Mouse (Mus musculus): ENCODE measurements around the gene Dnajc17. TPM values are rescaled to one million over a fixed set of nuclear protein-coding genes. Genes with fewer than 3 reads are reported as not detected.

Gene Dnajc17
- total RNA-seq, 2 experiments from 2014 or later: 15.9 to 17.7 TPM

DNA sequence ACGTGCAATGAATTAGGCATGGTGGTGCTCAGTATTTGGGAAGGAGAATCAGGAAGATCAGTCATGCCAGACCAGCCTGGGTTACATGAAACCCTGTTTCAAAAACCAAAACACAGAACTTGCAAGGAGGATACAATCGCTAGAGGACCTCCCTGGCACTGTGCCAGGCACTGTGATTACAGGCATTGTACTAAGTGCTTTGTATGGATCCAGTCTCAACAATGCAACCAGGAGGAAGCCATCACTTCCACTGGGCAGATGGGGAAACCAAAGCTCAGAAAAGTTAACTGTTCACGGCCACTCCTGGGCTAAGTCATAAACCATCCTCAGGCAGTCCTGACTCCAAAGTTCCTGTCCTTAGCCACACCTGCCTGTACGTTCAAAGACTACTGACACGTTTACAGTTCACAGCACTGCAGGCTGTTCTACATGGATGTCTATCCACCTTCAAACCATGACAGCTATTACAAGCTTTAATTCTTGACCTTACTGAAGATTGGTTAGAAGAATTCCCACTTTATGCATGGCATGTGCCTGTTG, 5.6 kb downstream of the Dnajc17 start:
- no peak for DNase-seq (ENCODE audit: low spot score in 2 of 2)

DNA sequence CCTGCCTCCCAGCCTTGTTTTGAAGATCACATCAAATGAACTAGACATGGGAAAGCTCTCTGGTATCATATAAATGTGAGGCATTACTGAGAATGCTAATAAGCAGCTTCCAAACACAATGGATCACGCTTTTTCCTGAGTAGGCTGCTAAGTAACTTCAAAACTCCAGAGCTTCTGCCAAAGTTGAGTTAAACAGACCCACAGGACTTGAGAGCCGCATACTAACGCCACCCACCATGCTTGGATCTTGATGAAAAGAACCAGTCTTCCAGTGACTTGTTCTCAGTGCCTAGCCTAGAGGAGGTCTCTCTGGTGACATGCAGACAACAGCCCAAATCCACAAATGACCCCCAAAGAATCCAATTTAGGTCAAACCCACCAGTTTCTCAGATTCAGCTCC, 9.7 kb downstream of the Dnajc17 start:
- no peak for DNase-seq (ENCODE audit: low spot score in 2 of 2)

DNA sequence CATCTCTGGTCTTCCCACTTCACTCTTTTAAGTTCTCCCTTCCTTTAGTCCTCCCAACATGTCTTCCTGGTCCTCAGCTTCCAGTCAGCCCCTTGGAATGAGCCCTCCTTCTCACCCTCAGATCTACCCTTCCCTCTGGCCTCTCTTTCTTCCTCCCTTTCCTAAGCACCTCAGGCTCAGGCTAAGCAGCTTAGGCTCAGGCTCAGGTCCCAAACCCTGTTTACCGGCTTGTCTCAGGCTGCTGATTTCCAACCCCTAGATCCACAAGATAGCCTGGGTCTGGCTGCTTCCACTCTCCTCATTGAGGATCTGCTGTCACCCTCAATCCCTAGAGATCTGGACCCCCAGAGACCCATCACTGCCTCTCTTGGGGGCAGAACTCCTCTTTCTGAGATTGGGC, 10.5 kb downstream of the Dnajc17 start:
- DNase-seq (ENCODE audit: low spot score in 2 of 2): no peak

DNA sequence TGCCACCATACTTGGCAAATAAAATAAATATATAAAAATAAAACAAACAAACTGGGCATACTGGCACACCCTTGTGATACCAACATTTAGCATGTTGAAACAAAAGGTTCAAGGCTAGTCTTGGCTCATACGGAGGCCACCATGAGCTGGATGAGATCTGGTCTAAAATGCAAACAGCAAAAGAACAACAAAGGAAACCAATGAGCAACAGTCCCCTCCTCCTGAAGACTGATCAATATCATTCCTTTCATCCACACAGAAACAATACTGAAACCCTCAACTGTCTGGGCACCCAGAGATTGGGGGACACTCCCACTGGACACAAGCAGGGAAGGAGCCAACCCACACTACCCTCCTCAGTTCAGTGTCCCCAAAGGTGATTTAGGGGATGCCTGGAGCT, 11.1 kb downstream of the Dnajc17 start:
- no peak for DNase-seq (ENCODE audit: low spot score in 2 of 2)

DNA sequence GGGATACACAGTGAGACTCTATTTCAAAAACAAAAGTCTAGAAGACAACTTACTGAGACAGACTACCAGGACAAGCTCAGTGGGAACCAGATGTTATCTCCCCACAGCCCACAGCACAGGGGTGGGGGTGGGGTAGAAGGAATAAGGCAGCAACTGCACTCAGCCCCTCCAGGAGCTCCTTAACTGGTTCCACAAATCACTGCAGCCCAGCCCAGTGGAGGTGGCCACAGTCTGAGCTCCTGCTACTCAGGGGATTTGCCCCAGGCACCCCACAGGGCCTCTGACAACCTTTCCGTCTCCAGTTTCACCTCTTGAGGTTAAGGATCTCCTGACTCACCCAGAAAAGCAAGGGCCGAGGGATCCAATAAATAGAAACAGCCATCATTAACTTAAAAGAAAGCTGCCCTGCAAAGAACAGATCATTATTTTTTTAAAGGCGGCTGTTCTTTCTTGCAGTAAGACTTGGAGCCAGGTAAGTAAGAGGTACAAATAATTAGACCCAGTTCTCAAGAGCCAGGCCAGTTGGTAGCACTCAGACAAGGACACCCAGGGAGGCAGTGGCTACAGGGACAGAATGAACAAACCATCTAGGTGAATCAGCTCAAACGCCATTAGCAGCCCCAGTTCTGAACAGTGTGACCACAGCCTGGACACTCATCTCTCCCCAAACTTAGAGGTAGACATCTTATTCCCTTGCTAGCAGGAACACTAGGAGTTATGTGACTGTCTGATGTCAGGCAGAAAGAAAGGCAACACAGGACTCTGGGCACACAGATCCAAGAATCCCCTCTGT, 12.1 kb downstream of the Dnajc17 start:
- no peak for DNase-seq (ENCODE audit: low spot score in 2 of 2)

DNA sequence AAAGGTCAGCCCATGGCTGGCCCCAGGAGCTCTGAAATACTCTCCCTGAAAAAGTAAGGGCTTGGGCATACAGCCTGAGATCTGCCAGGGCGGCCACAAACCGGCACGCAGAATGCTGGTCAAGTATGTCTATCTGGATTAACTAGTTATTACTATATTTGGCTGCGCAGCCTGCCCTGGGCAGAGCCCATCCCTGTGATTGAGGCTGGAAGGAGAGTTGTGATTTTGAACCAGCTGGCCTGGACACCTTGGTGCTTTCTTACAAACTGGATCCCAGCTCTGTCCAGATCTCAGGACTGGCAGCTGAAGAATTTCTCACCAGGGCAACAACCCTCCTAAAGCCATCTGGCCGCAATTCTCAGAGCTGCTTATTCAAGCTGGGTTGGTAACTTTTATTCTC, 14.5 kb downstream of the Dnajc17 start:
- DNase-seq (ENCODE audit: low spot score in 2 of 2): no peak

DNA sequence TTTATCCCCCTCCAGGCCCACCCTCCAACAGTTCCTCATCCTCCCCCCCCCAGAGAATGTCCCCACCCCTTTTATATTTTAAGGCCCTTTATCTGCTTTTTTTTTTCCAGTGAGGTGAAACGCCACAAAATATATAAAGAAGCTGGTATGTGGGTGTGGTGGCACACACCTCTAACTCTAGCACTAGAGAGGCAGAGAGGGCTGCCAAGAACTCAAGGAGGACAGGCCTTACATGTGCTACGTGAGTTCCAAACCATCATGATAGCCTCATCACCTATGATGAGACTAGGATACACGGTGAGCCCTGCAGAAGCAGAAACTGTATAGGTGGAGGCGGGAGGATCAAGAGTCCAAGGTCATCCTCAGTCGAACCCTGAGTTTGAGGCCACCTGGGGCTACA, 17.6 kb downstream of the Dnajc17 start:
- DNase-seq (ENCODE audit: low spot score in 2 of 2): no peak

DNA sequence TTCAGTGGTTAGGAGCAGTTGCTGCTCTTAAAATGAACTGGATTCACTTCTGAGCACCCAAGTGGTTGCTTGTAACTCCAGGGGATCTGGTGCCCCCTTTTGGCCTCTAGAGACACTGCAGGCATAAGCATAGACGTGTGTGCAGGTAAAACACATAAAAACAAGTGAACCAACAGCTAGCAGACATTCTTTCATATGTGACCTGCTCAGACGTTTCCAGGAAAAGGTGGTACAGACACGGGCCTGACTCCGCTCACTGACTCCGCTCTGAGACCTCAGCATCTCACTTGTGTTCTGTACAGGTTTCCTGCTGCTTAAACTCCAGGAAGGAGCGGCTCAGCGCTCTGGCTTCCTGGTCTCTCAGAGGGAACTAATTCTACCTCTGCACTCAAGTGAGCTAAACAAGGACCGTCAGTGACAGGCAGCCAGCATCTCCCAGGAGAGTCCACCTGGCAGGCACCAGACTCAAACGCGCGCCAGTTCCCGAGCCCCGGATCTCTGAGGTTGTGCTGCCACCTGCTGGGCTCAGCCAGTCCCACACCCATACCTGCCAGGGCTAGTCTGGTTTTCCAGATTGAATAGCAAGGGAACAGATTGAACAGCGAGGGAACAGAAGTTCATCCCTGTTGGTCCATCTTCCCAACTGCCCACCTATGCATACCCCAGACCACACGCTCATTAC, 19.4 kb downstream of the Dnajc17 start:
- DNase-seq (ENCODE audit: low spot score in 2 of 2): peak; percentile 82 to 90

DNA sequence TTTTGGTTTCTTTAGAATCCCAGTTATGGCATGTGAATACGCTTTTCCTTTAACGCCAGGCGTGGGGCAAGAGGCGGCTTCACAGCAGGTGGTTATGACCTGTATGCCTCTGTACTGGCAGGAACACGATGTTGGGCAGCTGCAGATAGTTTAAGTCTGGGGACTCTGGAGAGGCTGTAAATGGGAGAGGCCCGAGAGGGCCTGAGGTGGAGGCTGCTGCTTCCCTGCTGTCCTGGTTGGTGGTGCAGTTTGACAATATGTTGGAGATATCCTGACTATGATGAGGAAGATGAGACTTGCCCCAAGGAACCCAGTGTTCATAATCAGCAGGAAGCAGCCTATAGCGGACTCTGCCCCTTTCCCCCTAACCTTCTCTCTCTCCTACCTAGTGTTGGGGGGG, 25.7 kb downstream of the Dnajc17 start:
- DNase-seq (ENCODE audit: low spot score in 2 of 2): no peak

DNA sequence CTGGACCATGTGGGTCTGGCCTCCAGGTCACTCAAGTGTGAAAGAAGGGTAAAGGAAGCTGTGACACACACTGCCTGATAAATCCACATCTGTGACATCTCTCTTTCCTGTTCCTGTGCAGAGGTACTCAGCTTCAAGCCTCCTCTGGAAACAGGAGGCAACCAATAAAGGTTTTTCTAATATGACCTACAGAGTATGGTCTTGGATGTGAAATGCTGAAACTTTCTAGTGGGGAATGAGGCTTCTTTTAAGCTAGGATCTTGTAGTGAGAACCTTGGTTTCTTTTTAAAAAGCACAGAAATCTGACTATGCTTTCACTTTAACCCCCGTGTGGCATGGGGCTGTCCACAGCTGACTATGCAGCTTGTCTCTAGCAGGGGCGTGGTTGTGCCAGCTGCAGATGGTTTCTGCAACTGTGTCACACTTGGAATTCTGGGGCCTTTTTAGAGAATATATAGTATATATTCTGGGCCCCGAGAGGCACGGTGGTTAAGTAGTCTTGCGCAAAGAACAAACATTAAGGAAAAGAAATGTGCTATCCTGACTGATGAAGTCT, 31.1 kb downstream of the Dnajc17 start:
- DNase-seq (ENCODE audit: low spot score in 2 of 2): no peak

DNA sequence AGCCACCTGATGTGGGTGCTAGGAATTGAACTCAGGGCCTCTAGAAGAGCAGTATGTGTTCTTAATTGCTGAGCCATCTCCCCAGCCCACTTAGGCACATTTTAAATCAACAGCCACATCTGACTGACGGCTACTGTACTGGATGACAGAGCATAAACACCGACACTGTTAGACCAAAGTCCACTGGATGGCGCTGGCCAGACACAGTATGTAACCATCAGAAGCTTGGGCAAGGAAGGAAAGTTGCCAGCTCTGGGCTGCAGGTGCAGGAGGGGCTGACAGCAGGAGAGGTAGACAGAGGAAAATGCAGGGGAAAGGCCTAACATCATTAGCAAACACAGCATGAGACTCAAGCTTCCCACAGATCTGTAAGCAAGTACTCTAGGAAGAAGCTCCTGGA, 31.8 kb downstream of the Dnajc17 start:
- DNase-seq (ENCODE audit: low spot score in 2 of 2): no peak

DNA sequence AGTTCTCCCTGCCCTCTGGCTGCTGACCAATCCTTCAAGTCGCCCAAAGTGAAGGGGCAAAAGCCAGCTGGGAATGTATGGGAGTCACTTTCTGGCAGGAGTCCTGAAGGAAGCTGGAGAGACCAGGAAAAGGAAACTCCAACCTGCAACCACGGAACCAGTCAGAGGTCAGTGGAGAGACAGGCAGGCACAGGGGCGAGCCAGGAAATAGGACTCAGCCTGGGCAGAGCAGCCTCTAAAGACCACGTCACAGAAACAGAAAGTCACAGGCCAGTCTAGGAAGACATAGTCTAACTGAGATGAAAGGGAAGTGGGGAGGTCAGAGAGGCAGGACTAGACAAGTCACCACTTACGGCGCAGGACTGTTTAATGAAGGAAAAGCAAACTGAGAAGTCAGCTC, 33.0 kb downstream of the Dnajc17 start:
- no peak for DNase-seq (ENCODE audit: low spot score in 2 of 2)

DNA sequence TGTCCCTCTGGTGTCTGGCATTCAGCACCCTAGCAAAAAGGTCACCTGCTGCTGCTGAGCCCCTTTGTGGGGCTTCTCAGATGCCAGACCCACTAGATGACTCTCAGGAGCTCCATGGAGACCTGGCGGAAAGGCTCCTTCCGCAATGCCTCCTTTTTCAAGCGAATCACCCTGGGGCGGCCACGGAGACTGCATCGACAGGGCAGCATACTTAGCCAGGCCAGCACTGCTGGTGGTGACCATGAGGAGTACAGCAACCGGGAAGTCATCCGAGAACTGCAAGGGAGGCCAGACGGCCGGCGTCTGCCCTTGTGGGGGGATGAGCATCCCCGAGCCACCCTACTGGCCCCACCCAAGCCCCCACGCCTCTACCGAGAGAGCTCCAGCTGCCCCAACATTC, 33.7 kb downstream of the Dnajc17 start:
- no peak for DNase-seq (ENCODE audit: low spot score in 2 of 2)

DNA sequence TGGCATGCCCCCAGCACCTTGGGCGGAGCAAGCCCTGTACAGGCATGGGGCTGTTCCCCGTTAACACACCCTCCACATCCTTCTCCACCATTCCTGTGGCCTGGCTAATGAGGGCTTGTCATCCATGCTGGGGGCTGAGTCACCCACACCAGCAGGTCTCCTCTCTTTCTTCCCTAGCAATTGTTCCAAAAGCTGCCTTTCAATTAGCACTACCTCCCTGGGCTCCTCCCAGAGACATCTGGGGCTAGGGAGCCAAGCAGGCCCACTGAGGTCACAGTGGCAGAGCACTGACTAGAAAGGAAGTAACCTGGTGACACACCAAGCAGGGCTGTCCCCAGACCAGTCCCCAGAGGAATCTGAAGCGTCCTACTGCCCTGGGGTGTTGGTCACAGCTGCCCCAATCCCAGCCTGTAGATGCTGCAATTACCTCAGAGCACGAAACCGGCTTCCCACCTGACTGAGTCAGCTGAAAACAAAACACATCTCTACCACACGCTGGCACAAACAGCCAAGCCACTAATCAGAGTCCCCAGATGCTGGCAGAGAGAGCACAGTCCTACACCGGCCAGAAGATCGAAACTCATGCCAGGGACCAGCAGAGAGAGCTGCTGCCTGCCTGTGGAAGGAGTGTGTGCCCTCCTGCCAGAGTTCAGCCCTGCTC, 34.5 kb downstream of the Dnajc17 start, which contains the start of gene Gm14137:
Gene Gm14137, plus strand, starts transcription at position 519 of the 661 bp plus-strand sequence.
- DNase-seq (ENCODE audit: low spot score in 2 of 2): no peak

DNA sequence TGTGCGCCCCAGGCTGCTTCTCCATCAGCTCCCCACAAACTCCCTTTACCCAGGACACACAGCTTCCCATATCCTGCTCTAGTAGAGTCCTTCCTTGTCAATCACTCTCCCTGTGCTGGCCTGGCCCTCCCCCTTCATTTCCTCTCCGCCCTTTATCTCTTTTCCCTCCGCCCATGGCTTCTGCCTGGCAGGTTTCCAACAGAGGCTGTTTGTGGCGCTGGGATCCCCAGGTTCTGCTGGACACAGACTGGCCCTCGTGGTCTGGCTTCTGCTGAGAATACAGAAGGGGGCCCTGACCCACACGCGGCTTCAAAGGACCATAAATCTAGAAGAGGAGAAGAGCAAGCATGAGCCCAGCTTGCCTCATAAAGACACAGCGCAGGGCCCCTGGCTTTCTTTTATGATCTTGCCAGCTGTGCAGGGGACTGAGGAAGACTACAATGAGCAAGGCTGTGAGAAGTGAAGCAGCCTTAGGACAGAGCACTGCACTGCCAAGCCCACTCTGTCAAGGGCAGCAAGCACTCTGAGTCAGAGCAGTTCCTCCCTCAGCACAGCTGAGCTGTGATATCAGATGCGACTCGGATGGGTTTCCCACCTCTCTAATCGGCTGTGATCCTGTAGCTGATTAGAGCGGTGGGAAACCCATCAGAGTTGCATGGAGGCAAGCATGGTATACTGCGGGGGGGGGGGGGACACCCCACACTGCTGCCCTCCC, 35.6 kb downstream of the Dnajc17 start:
- DNase-seq (ENCODE audit: low spot score in 2 of 2): peak in 1 of 2 experiments; percentile 24

DNA sequence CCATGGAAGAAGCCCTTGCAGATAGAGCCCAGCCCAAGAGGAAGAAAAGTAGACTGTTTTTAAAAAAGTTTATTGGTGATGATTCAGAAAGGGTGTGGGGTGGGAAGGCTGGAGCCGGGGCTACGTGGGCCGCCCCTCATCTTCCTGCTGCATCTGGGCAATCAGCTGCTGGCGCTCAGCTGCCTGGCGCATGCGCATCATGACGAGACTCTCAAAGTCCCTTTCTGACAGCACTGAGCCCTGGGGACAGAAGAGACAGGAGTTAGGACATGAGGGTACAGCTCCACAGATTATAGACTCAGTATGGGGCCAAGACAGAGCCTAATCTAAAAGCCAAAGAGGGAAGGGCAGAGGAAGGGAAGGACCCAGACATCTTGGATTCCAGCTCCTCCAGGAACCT, 36.1 kb downstream of the Dnajc17 start:
- no peak for DNase-seq (ENCODE audit: low spot score in 2 of 2)

DNA sequence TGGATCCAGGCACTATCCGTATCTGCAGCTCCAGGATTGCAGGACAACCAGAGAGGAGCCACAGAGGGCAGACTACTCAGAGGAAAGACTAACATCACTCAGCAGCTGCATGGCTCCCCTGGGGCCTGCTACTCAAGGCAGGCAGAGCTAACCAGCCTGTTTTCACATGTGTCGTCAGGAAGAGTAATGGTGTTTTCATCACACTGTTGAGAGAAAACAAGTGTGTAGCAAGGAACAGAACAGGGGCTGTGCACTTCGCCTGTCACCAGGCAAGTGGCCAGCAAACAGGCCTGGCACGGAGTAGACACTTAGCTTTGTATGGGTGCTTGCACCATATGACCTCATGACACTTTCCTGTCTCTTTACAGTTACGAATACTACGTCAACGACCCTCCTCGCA, 37.0 kb downstream of the Dnajc17 start:
- no peak for DNase-seq (ENCODE audit: low spot score in 2 of 2)

DNA sequence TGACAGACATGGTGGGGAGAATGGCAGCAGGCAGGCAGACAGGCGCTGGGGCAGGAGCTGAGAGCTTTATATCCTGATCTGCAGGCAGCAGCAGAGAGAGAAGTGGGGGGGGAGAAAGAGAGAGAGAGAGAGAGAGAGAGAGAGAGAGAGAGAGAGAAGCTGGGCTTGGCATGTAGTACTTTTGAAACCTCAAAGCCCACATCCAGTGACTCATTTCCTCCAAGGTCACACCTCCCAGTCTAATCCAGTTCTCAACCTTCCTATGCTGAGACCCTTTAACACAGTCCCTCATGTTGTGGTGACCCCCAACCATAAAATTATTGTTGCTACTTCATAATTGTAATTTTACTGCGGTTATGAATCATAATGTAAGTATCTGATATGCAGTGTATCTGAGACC, 38.3 kb downstream of the Dnajc17 start:
- no peak for DNase-seq (ENCODE audit: low spot score in 2 of 2)

DNA sequence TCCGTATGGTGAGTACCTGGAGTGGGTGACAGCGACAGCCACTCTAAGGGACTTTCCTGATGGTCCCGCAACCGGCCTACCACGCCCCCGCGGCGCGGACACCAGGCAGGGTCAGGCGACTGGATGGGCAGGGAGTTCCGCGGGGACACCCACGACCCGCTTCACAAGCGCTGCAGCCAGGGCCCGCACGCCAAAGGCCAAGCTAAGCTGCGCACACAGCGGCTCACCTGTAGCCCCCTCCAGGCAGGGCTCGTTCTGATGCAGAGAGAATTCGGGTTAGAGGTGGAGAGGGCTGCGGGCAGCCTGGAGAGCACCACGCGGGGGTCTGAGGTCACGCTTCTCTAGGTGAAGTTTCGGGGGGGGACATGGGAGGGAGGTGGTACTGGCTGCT, 40.7 kb downstream of the Dnajc17 start:
- no peak for DNase-seq (ENCODE audit: low spot score in 2 of 2)

DNA sequence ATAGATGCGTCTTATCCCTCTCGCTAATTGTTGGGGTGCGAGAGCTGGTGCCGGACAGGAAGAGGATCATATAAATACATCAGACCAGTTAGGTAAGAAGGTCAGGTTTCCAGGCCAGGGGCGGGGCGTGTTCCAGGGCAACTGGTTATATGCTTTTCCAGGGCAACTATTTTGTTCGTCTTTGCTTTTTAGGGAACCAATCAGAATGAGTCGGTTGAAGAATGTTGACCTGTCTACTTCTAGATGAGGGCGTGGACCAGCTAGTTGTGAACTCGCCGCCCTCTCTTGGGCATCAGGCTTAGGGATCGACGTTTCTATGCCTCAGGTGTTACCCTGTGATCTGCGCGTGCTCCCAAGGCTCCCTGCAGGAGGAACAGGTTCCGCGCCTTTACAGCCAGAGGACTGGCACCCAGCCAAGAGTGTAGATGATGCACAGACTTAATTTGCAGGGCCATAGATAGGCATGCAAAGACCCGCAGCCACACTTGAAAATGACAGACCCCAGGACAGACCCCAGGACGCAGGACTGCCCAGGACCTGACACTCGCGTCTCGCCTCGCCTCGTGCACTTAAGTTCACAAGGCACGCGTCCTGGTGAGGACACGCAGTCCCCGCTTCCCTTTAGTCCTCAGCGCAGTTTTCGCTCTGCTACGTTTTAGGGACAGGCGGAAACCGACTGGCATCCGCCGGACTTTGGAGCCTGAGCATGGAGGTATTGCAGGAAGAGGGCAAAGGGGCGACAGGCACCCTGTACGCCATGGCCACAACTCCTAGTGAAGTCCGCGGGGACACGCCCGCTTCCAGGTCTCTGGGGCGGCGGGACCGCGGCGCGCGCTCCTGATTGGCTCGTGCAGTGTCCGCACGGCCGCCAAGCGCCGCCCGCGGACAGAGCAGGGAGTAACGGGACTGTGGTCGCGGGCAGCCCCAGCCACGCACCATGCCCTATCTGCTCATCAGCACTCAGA, 41.4 kb downstream of the Dnajc17 start, which contains the start of gene Gchfr:
Gene Gchfr, plus strand, starts transcription at position 873 of the 965 bp plus-strand sequence.
- peak; percentile 23 to 48 for DNase-seq (ENCODE audit: low spot score in 2 of 2)

Measured in left cerebral cortex, adult 18-20 months (tissue).